Mouse (Mus musculus): ENCODE measurements around the gene Pias3.
A peak's percentile ranks its signal among the peaks of the same experiment; 100 is the strongest.
"Not testable (repeated sequence)": the region's sequence is repeated elsewhere in the genome, so short reads cannot be mapped to it uniquely, and the experiment has no call there.

Gene Pias3

GRCm38 (mm10) chr3:96696198-96696765, at the start of gene Pias3:
Gene Pias3 (plus strand): TSS chr3:96696384.
- DNase-seq: peak; percentile 59

- DNase-seq: no peak
These were observed 48.8 kb upstream of the Pias3 start for GRCm38 (mm10) chr3:96647365-96647764.

GRCm38 (mm10) chr3:96660901-96661300, 35.3 kb upstream of the Pias3 start:
- no peak for DNase-seq

- no peak for DNase-seq
These were observed 33.4 kb upstream of the Pias3 start for GRCm38 (mm10) chr3:96662731-96663316.

GRCm38 (mm10) chr3:96663432-96664239, 32.5 kb upstream of the Pias3 start:
- DNase-seq: peak; percentile 86

GRCm38 (mm10) chr3:96665732-96666363, 30.3 kb upstream of the Pias3 start:
- not testable (repeated sequence) for DNase-seq

- no peak for DNase-seq
These were observed 29.3 kb upstream of the Pias3 start for GRCm38 (mm10) chr3:96666916-96667315.

GRCm38 (mm10) chr3:96667316-96667715, 28.9 kb upstream of the Pias3 start:
- DNase-seq: no peak

GRCm38 (mm10) chr3:96668424-96669067, 27.6 kb upstream of the Pias3 start:
- no peak for DNase-seq

GRCm38 (mm10) chr3:96669727-96670468, 26.3 kb upstream of the Pias3 start, which contains the start of gene Ankrd35:
Gene Ankrd35 (plus strand): TSS chr3:96670131.
- peak; percentile 69 for DNase-seq

GRCm38 (mm10) chr3:96671519-96671918, 24.7 kb upstream of the Pias3 start:
- DNase-seq: no peak

- no peak for DNase-seq
These were observed 22.7 kb upstream of the Pias3 start for GRCm38 (mm10) chr3:96673514-96673913.

GRCm38 (mm10) chr3:96674442-96674841, 21.7 kb upstream of the Pias3 start:
- no peak for DNase-seq

GRCm38 (mm10) chr3:96675171-96675570, 21.0 kb upstream of the Pias3 start:
- no peak for DNase-seq

GRCm38 (mm10) chr3:96675690-96676089, 20.5 kb upstream of the Pias3 start:
- DNase-seq: no peak

- no peak for DNase-seq
These were observed 17.7 kb upstream of the Pias3 start for GRCm38 (mm10) chr3:96678456-96678855.

GRCm38 (mm10) chr3:96679159-96679674, 17.0 kb upstream of the Pias3 start:
- no peak for DNase-seq

GRCm38 (mm10) chr3:96680269-96680956, 15.8 kb upstream of the Pias3 start:
- DNase-seq: no peak

GRCm38 (mm10) chr3:96683496-96683895, 12.7 kb upstream of the Pias3 start:
- DNase-seq: no peak

GRCm38 (mm10) chr3:96684151-96684821, 11.9 kb upstream of the Pias3 start:
- DNase-seq: no peak

- DNase-seq: no peak
These were observed 11.4 kb upstream of the Pias3 start for GRCm38 (mm10) chr3:96684822-96685156.
